Mouse (Mus musculus) midbrain, embryonic 12.5 days (tissue): Measurements from ENCODE around the gene Msrb3. TPM values are rescaled to one million over a fixed set of nuclear protein-coding genes. Genes with fewer than 3 reads are reported as not detected.

ENCODE experiments used
- ATAC-seq: fragments of 200-750 bp; cut with Nextera tagmentation; 2 replicates; pipeline ENCODE4 v1.8.0; 2017; ENCODE audit warnings: low read depth, moderate TSS enrichment, moderate library complexity; ENCODE audit not compliant: low FRiP score
- H3K27ac ChIP-seq: fragments of 300-500 bp; sonication (generic); replicated peaks from 2 replicates; pipeline ENCODE4 v1.5.1; 2016; ENCODE audit warnings: mild to moderate bottlenecking
- H3K27me3 ChIP-seq: fragments of 300-500 bp; sonication (generic); 2 replicates; pipeline ENCODE4 v1.6.1; 2016; ENCODE audit warnings: mild to moderate bottlenecking
- H3K36me3 ChIP-seq: fragments of 300-500 bp; sonication (generic); 2 replicates; pipeline ENCODE4 v1.6.1; 2016
- H3K4me1 ChIP-seq: fragments of 300-500 bp; sonication (generic); 2 replicates; pipeline ENCODE4 v1.6.1; 2016
- H3K4me2 ChIP-seq: fragments of 300-500 bp; sonication (generic); replicated peaks from 2 replicates; pipeline ENCODE4 v1.6.1; 2016; ENCODE audit warnings: mild to moderate bottlenecking, moderate library complexity
- H3K4me3 ChIP-seq: fragments of 300-500 bp; sonication (generic); 2 replicates; pipeline ENCODE4 v1.5.1; 2016; ENCODE audit warnings: mild to moderate bottlenecking
- H3K9ac ChIP-seq: fragments of 300-500 bp; sonication (generic); replicated peaks from 2 replicates; pipeline ENCODE4 v1.6.1; 2016; ENCODE audit warnings: mild to moderate bottlenecking, moderate library complexity
- H3K9me3 ChIP-seq: fragments of 300-500 bp; sonication (generic); 2 replicates; pipeline ENCODE4 v1.6.1; 2016; ENCODE audit warnings: mild to moderate bottlenecking
- WGBS: fragments of 180-500 bp; shearing (Covaris S2); methylation state at CpG from one replicate; pipeline ENCODE4 v1.1.7; 2016; 5-methylcytosine and 5-hydroxymethylcytosine counted together
- polyA plus RNA-seq: library from polyadenylated mRNA; unstranded; fragments of >200 nt; fragmentation: Nextera tagmentation; extraction: Ambion mirVana; gene quantifications from 2 replicates; pipeline ENCODE4 v1.2.1, GENCODE M21; 2016

Msrb3 gene
- polyA plus RNA-seq, 1 experiment from 2014 or later: 3.6 TPM

DNA sequence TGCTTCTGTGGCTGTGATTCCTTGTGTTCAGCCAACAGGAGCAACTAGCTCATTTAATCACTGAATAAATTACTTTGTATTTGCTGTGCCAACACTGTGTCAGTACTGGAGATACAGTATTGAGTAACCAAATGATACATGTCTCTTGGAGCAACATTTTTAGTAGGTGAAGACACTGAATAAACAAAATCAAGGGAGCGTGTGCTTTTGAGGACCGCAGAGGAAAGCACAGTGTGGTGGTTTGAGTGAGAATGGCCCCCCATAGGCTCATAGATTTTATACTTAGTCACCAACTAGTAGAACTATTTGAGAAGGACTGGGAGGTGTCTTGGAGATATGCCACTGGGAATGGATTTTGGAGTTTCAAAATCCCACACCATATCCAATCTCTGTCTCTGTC lies 164.5 kb downstream of the Msrb3 start:
- Histone ChIP-seq H3K27ac (no peak overlapping the region), H3K4me1 (peaks cover 18% of the 10 kb centered on the region), H3K4me2 (no peak overlapping the region), H3K36me3 (no peaks in the 10 kb centered on the region), H3K9ac (no peak overlapping the region), H3K9me3 (no peaks in the 10 kb centered on the region), H3K27me3 (peaks cover 22% of the 10 kb centered on the region), H3K4me3 (no peak overlapping the region)
- ATAC-seq: no peak
- 93% methylated on average over 2 of the region's 2 CpGs for WGBS

Other genes with a start within 250 kb of the Msrb3 start
- 4.9 and 5.5 TPM in 2 replicates for gene Lemd3, start 80.2 kb upstream of the Msrb3 start, polyA plus RNA-seq
- 5.7 and 8.2 TPM in 2 replicates for gene Wif1, start 134.9 kb upstream of the Msrb3 start, polyA plus RNA-seq